Mouse (Mus musculus) left cerebral cortex, postnatal 14 days (tissue): ENCODE measurements around the gene Dnajc21. TPM values are rescaled to one million over a fixed set of nuclear protein-coding genes. Genes with fewer than 3 reads are reported as not detected.
"Not testable (repeated sequence)": the region's sequence is repeated elsewhere in the genome, so short reads cannot be mapped to it uniquely, and the experiment has no call there.

Experiments used
- DNase-seq, 2 experiments: peaks; one replicate each; pipeline ENCODE4 v3.0.0; 2021 to 2022; ENCODE audit warnings: low spot score in 2 of 2, mixed read lengths in 1 of 2
- intact Hi-C: fragments of 180-260 bp; cut with DNase I; formaldehyde crosslinking; loops from one replicate; pipeline ENCODE4 v1.15.1; 2025
- long read RNA-seq, 2 experiments: library from polyadenylated mRNA; stranded (forward); transcript quantifications; one replicate each; pipeline ENCODE4 v2.0.0; 2021
- total RNA-seq, 2 experiments: library from RNA; stranded (reverse); gene quantifications; 2 replicates each; pipeline ENCODE4 v1.2.3; 2021

The Dnajc21 gene
- total RNA-seq: 10 to 100 TPM; 13.7 to 15.6 TPM
- long read RNA-seq, experiment 1, transcript Dnajc21-201 (12 exons, 2,060 nt): major isoform, 19 of 20 reads
- long read RNA-seq, experiment 1, partial matches to known transcripts: 0 of 20 reads
- long read RNA-seq, experiment 1, other reads (novel, unspliced or antisense): 1 of 20 reads
- long read RNA-seq, experiment 2, transcript Dnajc21-201 (12 exons, 2,060 nt): major isoform, 17 of 18 reads
- long read RNA-seq, experiment 2, partial matches to known transcripts: 0 of 18 reads
- long read RNA-seq, experiment 2, other reads (novel, unspliced or antisense): 1 of 18 reads

DNA sequence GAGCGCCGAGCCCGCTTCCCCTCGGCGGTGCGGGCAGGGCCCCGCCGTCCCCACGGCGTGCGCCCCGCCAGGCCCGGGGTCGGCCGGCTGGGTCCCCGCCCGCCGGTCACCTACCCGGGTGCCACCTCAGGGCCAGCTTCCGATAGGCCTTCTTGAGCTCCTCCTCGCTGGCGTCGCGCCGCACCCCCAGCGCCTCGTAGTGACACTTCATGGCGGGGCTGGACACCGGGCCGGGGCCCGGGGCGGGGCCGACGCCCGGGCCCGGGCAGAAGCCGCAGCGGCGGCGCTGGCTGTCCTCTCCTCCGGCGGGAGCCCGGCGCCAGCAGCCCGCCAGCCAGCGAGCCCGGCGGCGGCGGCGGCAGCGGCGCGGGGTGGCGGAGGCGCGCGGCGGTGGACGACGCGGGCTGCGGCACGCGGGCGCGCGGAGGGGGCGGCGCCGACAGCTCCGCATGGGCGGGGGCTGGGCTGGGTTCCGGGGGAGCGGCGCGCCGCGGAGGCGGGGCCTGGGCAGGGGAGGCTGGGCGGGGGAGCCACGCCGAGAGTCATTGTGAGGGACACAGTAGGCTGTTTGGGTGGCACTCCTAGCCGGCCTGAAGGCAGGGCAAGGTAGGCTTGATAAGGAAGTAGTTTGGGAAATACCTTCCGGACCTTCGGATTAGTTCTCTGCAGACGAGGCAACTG, at the start of gene Dnajc21:
Dnajc21 (minus strand) TSS at position 366 of the 681 bp plus-strand sequence.
- DNase-seq: peak; percentile 59 to 72
- intact Hi-C loops: no loop called here

DNA sequence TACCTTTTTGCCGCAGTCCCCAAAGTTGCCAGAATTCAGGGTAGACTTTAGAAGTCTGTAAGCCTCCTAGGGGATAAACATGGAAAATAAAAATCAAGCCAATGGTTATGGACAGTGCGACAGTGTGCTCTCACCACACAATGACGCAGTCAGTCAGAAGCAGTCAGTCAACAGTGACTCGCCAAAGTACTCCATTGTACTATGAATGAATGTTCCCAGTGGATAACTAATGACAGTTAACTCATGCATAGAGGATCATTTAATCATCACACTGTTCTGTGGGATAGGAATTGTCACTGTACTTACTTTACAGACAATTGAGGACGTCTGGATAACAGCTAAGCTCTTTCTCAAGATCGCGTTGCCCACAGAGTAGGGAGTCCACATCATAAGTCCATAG, 44.9 kb upstream of the Dnajc21 start:
- intact Hi-C loops: no loop called here
- DNase-seq: no peak

DNA sequence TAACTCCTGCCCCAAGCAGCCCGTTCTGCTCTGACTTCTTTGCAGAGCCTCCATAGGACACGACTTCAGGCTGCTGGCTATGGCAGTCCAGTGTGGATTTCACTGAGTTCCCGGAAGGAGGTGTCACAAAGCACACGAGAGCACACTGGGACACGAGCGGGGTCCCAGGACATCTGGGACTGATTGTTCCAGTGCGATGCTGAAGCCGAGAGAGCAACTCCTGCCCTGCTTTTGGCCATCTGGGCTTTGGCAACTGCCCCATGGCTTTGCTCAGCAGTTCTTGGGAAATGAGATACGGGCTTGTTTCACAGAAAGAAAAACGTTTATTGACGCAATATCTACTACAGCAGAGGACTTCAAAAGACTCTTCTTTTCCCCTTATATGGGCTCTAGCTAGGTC, 35.8 kb upstream of the Dnajc21 start:
- no peak for DNase-seq
- intact Hi-C loops: no loop called here

DNA sequence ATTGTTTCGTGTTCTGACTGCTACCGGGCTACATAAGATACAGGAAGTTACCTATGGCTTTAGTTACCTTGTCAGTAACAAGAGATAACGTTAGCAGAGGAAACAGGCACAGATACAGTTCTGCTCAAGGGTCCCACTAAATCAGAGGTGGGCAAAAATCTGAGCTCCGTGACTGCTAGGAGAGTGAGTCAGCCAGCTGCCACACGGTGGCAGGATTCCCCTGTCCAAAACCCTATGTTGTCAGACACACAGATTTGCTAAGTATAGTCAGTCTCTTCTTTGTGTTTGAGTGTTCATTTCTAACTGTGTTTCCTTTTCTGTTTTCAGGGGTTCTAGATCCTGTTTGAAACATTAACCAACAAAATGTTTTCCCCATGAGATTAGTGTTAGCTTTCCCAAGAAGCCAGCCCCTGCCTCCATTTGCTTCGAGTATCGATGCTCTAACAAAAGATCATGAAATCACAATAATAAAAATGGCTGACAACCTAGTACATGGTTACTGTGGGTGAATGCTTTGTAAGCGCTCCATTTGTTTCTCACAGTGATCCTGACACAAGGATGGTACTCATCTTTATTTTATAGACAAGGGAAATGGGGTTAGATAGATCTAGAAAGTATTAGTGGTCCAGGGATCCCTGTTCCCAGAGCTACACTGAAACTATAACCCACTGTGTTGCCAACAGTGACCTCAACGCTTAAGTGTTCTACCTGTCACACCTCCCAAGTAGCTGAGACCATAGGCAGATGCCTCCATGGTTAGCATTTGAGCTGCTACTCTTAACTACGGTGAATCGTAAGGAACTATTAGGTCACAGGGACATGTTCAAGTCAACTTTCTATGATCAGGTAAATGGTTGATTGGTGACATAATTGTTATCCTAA, 30.8 kb upstream of the Dnajc21 start:
- peak; percentile 58 to 72 for DNase-seq
- intact Hi-C loops: loop anchor here (2.0 kb wide), 2 partner anchors 82 to 400 kb away; no protein-coding TSS in a partner anchor

DNA sequence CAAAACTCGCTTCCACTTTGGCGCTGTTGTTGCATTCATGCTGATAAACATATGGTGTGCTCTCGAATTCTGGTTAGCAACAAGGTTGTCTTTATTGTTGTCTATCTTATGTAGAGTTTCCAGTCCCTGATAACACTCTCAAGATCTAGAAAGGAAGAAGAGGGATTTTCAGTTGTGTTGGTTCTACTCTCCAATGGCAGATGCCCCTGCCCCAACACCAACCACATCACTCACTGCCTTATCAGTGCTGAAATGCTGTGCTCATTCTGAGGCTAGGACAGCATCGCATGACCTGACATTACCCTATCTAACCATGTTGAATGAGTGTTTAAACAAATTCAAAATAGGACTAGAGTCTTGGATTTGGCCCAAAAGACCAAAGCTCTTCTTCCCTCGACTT, 29.7 kb upstream of the Dnajc21 start:
- intact Hi-C loops: loop anchor here (2.0 kb wide), 2 partner anchors 83 to 401 kb away; no protein-coding TSS in a partner anchor
- DNase-seq: no peak

DNA sequence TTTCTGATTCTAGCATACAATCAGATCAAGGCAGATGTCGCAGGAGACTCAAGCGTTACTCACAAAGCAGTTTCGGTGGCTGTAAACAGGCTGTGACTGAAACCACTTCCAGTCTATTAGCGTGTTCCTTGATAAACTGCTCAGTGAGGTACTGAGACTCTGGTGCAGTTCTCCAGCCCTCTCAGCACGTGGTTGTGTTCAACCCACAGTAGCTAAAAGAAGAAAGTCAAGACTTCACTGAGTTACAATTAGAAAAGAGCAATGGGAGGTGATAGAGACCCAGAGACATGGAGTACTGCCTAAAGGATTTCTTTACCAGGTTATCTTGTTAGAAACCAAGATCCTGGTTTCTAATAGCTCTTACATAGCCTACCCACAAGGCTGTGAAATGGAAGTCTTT, 29.3 kb upstream of the Dnajc21 start:
- no peak for DNase-seq
- intact Hi-C loops: no loop called here

DNA sequence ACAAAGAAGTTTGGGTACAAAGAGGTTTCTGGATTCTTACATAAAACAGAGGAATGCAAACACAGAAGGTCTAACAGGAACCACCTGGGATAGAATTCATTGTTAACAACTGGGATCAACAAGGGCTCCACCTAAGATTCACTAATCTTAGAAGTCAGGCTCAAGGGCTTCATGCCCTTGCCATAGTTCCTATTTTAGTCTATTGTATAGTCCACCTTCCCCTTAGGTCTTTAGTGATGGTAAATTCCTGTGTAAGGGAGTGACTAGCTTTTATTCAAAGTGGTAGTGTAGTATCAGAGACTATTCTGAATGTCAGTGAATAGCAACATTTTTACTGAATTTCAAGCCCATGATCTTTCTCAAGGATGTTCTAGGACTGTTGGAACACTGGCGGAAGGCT, 26.4 kb upstream of the Dnajc21 start:
- DNase-seq, intact Hi-C loops: not testable (repeated sequence)

DNA sequence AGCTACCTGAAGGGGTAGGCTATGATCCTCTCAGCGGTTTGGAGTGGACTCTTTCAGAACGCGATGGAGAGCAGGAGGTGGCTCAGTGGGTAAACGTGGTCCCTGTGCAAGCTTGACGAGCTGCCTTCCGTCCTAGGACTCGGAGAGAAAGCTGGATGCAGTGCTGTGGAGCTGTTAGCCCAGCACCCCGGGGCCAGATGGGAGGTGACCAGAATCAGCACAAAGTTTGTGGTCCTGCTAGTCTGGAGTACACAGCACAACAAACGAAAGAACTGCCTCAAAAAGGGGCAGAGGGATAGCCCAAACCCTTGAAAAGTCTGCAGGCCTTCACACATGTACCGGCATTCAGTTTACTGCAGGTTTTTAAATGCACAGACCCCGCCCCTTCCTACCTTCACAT, 25.6 kb upstream of the Dnajc21 start:
- intact Hi-C loops: no loop called here

DNA sequence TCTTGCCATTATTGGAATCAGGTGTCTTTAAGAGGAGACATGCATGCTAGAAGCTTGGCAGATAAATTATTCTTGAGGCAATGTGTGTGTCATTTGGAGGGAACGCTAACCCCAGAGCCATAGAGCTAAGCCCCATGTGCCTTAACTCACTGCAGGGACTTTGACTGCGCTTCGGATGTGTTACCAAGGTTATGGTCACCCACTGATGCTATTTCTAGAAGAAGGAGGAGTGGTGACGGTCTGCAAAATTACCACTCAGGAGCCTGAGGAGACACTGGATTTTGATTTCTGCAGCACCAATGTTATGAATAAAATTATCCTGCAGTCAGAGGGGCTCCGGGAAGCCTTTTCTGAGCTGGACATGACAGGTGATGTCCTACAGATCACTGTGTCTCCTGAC, 19.8 kb upstream of the Dnajc21 start:
- peak in 1 of 2 experiments; percentile 53 for DNase-seq
- intact Hi-C loops: no loop called here

More for the DNA sequence above, 25.6 kb upstream of the Dnajc21 start:
- DNase-seq: no peak

DNA sequence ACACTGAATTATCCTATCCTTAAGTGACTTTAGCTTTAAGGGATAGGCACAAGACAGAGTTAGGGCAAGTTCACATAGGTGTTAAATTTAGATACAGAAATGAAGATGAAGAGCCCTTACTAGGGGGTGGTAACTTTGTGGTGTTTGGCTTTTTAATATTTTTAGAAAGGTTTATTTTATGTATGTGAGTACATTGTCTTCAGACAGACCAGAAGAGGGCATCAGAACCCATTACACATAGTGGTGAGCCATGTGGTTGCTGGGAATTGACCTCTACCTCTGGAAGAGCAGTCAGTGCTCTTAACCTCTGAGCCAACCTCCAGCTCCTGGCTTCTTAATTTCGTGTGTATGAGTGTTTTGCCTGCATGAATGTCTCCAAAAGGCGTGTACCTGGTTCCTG, 16.9 kb upstream of the Dnajc21 start:
- DNase-seq: no peak
- intact Hi-C loops: loop anchor here (10.0 kb wide), 2 partner anchors 498 to 898 kb away; partner anchors contain the start of gene Amacr

DNA sequence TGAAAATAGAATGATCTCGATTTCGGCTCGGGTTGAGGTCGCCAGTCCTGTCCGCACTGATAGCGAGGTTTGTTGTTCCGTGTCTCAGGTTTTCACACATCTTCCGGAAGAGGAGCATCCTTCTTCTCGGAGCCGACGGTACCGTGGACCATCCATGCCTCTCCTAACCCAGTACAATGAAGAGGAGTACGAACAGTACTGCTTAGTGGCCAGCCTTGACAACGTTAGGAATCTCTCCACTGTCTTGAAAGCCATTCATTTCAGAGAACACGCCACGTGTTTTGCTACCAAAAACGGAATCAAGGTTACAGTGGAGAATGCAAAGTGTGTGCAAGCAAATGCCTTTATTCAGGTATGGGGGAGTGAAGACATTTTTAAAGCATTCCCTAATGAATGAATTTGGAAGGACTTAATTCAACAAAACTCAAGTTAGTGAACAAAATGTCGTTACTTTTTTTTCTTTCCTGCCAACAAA, 16.1 kb upstream of the Dnajc21 start:
- no peak for DNase-seq
- intact Hi-C loops: loop anchor here (10.0 kb wide), 2 partner anchors 498 to 898 kb away; partner anchors contain the start of gene Amacr

DNA sequence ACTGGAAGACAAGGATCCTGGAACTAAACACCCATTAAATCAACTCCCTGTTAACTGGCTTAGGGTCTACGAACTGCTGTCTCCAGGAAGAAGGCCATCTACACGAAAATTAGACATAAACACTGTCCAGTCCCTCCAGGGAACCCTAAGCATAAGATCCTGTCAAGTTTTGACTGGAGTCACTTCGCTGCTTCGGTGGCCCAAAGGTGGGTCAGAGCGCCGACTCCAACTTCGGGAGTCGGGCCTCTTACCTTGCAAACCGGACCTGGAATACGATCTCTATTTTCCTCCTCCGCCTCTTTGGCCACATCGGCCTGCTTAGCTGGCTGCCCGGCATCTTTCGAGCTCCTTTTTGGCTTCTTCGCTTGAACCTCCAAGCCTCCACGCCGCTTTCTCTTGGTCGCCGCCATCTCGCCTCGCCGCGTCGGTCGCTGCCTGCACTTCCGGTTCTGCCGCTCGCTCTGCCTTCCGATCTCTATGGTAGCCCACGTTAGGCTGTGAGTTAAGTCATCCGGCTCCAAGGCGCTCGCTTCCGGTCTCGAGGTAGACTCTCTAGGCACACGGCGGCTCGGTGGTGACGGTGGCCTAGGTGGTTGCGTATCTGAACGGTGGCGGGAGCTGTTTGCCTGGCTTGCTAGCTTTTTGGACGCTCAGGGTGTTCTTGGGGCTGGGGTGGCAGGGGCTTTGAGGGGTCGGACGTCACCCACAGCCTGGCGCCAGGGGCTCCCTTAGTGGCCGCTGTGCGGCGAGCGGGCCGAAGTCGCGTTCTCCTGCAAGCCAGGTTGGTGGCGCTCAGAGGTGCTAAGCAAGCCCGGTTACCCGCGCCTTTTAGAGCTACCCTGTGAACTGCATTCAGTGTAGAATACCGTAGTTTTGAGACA, 15.4 kb upstream of the Dnajc21 start, which contains the start of the genes Brix1 and Rad1:
Brix1 (minus strand) TSS at position 464 of the 881 bp plus-strand sequence.
Rad1 (plus strand) TSS at position 535 of the 881 bp plus-strand sequence.
- intact Hi-C loops: loop anchor here (10.0 kb wide), 2 partner anchors 499 to 899 kb away; partner anchors contain the start of gene Amacr

DNA sequence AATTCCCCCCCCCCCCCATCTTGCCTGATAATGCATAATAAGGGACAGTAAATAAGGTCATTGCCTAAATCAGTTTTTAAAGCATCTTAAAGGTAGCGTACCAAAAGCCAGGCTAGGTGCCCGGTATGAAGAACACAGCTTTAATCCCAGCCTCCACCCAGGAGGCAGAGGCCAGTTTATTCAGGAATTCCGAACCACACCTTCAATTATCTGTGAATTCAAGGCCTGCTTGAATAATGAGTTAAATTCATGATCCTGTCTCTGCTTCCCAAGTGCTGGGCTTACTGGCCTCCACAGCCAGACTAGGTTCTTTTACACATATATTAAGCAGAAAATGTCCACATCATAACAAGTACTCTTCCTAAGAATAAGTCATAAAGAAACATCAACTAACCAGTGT, 625 bp upstream of the Dnajc21 start:
- no peak for DNase-seq
- intact Hi-C loops: no loop called here

More for the DNA sequence above, 15.4 kb upstream of the Dnajc21 start, which contains the start of the genes Brix1 and Rad1:
- peak; percentile 97 for DNase-seq

DNA sequence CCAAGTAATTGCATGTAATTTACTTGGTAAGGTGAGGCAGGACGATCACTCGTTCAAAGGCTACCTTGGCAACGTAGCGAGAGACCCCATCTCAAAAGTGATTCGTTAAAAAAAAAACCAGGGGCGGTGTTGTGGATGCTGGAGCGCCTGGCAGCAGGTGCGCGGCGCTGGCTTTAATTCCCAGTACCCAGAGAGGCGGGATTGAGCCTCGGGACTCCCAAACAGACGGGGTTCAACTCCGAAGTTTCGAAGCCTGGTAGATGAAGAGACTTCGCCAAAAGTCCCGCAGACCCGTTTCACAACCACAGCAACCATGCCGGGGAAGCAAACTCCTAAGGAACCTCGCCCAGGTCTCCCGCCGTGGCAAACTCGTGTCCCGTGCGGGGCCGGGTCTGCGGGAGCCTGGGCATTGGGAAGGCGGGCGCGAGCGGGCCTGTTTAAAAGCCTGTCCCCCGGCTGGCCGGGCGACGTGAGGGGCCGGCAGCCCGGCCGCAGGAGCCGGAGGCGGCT, 620 bp downstream of the Dnajc21 start:
- peak; percentile 9 to 24 for DNase-seq
- intact Hi-C loops: loop anchor here (10.0 kb wide), 1 partner anchor 1015 kb away; no protein-coding TSS in a partner anchor

DNA sequence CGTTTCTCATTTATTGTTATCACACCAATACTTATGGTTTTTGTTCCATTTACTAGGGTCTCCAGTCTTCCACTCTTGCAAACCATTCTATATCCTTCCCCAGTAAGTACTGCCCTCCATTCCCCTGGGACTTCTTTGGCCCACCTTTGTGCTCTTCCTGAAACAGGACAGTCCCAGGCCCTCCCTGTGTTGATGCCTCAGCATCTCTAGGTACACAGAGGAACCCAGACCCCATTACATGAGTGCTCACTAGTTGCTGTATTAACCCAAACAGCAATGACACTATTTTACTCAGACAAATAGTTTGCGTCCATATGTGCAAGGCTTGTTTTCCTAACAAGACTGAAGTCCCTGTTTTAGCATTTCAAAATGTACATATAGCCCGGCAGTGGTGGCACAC, 1.6 kb downstream of the Dnajc21 start:
- intact Hi-C loops: loop anchor here (10.0 kb wide), 1 partner anchor 1014 kb away; no protein-coding TSS in a partner anchor
- DNase-seq: no peak

DNA sequence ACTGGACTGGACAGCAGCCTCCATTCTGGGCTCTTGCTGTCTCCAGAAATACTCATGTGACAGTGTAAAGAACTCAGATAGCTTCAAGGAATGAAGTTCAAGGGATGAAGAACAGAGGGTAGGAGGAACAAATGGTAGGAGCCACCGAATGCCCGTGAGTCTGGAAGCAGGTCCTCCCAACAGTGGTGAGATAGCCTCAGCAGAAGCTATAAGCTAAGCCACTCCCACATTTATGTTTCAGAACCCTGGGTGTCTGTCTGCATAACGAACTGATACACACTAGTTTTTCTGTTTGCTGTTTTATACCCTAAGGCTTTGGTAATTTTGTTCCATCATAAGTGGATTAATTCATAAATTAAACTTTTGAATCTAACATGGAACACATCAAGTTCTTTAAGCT, 5.6 kb downstream of the Dnajc21 start:
- no peak for DNase-seq
- intact Hi-C loops: loop anchor here (10.0 kb wide), 1 partner anchor 1010 kb away; no protein-coding TSS in a partner anchor

DNA sequence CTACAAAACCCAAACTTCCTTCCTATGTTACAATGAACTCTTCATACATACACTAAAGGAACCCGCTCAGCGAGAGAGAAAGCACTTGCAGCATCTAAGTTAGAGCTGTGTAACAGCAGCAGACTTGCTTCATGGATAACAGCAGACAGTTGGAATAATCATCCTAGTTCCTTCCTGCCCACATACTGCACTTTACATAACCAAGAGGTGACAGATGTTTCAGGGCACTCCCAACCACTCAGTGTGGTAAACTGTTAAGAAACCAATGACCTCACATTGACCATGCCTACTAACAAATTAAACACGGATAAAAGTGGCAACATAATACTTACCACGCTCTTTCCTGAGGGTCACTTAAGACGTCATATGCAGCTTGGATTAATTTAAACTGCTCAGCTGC, 6.8 kb downstream of the Dnajc21 start:
- no peak for DNase-seq
- intact Hi-C loops: loop anchor here (10.0 kb wide), 1 partner anchor 1009 kb away; no protein-coding TSS in a partner anchor

DNA sequence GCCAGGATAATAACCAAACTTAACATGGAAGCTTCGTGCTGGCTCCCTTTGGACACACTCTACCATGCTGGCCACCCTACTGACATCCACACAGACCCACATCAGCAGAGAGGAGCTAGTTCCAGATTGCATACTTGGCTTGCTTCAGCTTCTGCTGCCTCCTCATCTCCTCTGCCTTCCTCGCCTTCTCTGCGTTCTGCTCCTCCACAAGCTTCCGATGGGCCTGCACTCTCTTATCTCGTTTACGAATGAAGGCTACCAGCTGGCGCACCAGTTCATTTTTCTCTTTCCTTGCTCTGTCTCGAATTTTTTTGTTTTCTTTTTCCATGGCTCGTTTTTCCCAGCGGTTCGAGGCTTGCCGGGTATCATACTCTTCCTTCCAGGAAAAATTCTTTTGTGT, 9.3 kb downstream of the Dnajc21 start:
- DNase-seq: no peak
- intact Hi-C loops: loop anchor here (10.0 kb wide), 1 partner anchor 1006 kb away; no protein-coding TSS in a partner anchor
